ENCODE assay signal across 14 mouse cellular contexts in genomic region chr5:114793317-114793716, GRCm38 (mm10). TPM values are rescaled to one million over a fixed set of nuclear protein-coding genes. Genes with fewer than 3 reads are reported as not detected.
DNase-seq lines count a peak whose midpoint lies in the region; ATAC-seq and TF ChIP-seq lines count a peak whose summit lies in the region.
"Had no signal": no experiment of that assay in that cellular context is flagged by ENCODE, and none has a peak within 500 bp of the region (broad histone marks: within the 10 kb centered on the region; RNA-seq: fewer than 3 reads in every experiment).

No protein-coding gene starts in this region.

- ATAC-seq in lung, embryonic 16.5 days (ENCODE audit: low read depth) = peak; percentile 87
- ATAC-seq: Patski had no signal

- no peaks in the 10 kb centered on the region for H3K27me3 ChIP-seq in cerebellum, adult 2 months (ENCODE audit: control insufficient read depth, insufficient read depth, low read length)
- no peaks in the 10 kb centered on the region for H3K27me3 ChIP-seq in lung, embryonic 16.5 days (ENCODE audit: control insufficient read depth, insufficient read depth, low read depth, low read length)
- H3K27me3 ChIP-seq: hindbrain, embryonic 12.5 days; megakaryocyte, embryonic 14.5 days; Patski had no signal

- 27% methylated on average over 7 of the region's 7 CpGs for WGBS in cerebellum, adult 2 months
- WGBS in lung, embryonic 16.5 days = 42% methylated on average over 7 of the region's 7 CpGs

- peak; percentile 24 for DNase-seq in gastrocnemius, adult 18-20 months (ENCODE audit: low spot score)
- DNase-seq in gastrocnemius, adult 8-10 months (ENCODE audit: low spot score in 2 of 2) = no peak
- DNase-seq in layer of hippocampus, adult 8-10 months (ENCODE audit: low spot score in 2 of 2) = peak; percentile 43 to 61
- DNase-seq in layer of hippocampus, postnatal 14 days (ENCODE audit: low spot score in 2 of 2) = no peak
- DNase-seq in cerebellum, adult 2 months = peak in 1 of 2 experiments; percentile 68
- no peak for DNase-seq in thymus, postnatal 0 days (ENCODE audit: low spot score)
- no peak for DNase-seq in embryo, embryonic 10.5 days (ENCODE audit: low spot score)
- DNase-seq: gastrocnemius, postnatal 36 days; thymus, adult 2 months had no signal

- TF ChIP-seq POLR2A in cerebellum, adult 2 months (IDR thresholded peaks at IDR 0.05; ENCODE audit: borderline replicate concordance, insufficient read depth, low read length) = no peak

- peak overlapping the region; percentile 66 for H3K27ac ChIP-seq in cerebellum, adult 2 months (ENCODE audit: insufficient read depth, low read length)
- H3K27ac ChIP-seq in lung, embryonic 16.5 days (ENCODE audit: low read length) = peak overlapping the region; percentile 68
- H3K27ac ChIP-seq: hindbrain, embryonic 12.5 days; kidney, postnatal 0 days had no signal

- no peaks in the 10 kb centered on the region for H3K9me3 ChIP-seq in lung, embryonic 16.5 days (ENCODE audit: control insufficient read depth, low read length)
- H3K9me3 ChIP-seq: hindbrain, embryonic 12.5 days; megakaryocyte, embryonic 14.5 days had no signal

- H3K9ac ChIP-seq in lung, embryonic 16.5 days (ENCODE audit: low read length) = no peak overlapping the region; the same call in 1 of the 2 replicates

- peaks cover 35% of the 10 kb centered on the region for H3K4me1 ChIP-seq in cerebellum, adult 2 months (ENCODE audit: control insufficient read depth, insufficient read depth, low read length)
- peaks cover 28% of the 10 kb centered on the region for H3K4me1 ChIP-seq in lung, embryonic 16.5 days (replicated peaks; ENCODE audit: control insufficient read depth, insufficient read depth, low read length)

- H3K4me3 ChIP-seq in cerebellum, adult 2 months (replicated peaks; ENCODE audit: insufficient read depth, low read depth, low read length) = no peak overlapping the region
- H3K4me3 ChIP-seq in lung, embryonic 16.5 days (ENCODE audit: low read length) = no peak overlapping the region
- H3K4me3 ChIP-seq: hindbrain, embryonic 12.5 days; megakaryocyte, embryonic 14.5 days had no signal

- no peak for TF ChIP-seq CTCF in cerebellum, adult 2 months (IDR thresholded peaks at IDR 0.05; ENCODE audit: borderline replicate concordance, insufficient read depth, low read depth, low read length)

- no peak overlapping the region for H3K4me2 ChIP-seq in lung, embryonic 16.5 days (ENCODE audit: low read depth, low read length)
- H3K4me2 ChIP-seq: hindbrain, embryonic 12.5 days had no signal

- H3K36me3 ChIP-seq in lung, embryonic 16.5 days (ENCODE audit: control insufficient read depth, insufficient read depth, low read length) = peaks cover 38% of the 10 kb centered on the region

RNA-seq across cellular contexts. Expression of gene Git2, which starts 18.0 kb away (rescaled TPM):
- total RNA-seq in gastrocnemius, adult 18-20 months (2021) = 10 to 100 TPM; 13.3 to 16.2 TPM
- total RNA-seq in gastrocnemius, adult 8-10 months (2022) = 10 to 100 TPM; 12.7 to 19.4 (median 16.6) TPM
- total RNA-seq in layer of hippocampus, adult 8-10 months (2022) = 10 to 100 TPM; 51.1 to 61.4 (median 55.3) TPM
- 10 to 100 TPM; 41.1 to 48.5 TPM for total RNA-seq in layer of hippocampus, postnatal 14 days (2021)
- 96.5 and 107 TPM in 2 replicates for polyA plus RNA-seq in cerebellum, adult 2 months (2012; rRNA removed)
- polyA plus RNA-seq in lung, embryonic 16.5 days (2015; fragmentation: Nextera tagmentation; extraction: Ambion mirVana) = 57.4 and 59.0 TPM in 2 replicates
- polyA plus RNA-seq in thymus, postnatal 0 days (2015; fragmentation: Nextera tagmentation; extraction: Ambion mirVana) = 72.3 and 75.1 TPM in 2 replicates

RNA-seq across cellular contexts. Expression of gene Ankrd13a, which starts 18.8 kb away (rescaled TPM):
- 10 to 100 TPM; 16.1 to 17.3 TPM for total RNA-seq in gastrocnemius, adult 18-20 months (2021)
- total RNA-seq in gastrocnemius, adult 8-10 months (2022) = 10 to 100 TPM; 12.8 to 15.7 (median 14.4) TPM
- total RNA-seq in layer of hippocampus, adult 8-10 months (2022) = 10 to 100 TPM; 39.6 to 51.4 (median 47.0) TPM
- total RNA-seq in layer of hippocampus, postnatal 14 days (2021) = 10 to 100 TPM; 41.7 to 42.3 TPM
- 61.6 and 62.1 TPM in 2 replicates for polyA plus RNA-seq in cerebellum, adult 2 months (2012; rRNA removed)
- polyA plus RNA-seq in lung, embryonic 16.5 days (2015; fragmentation: Nextera tagmentation; extraction: Ambion mirVana) = 31.2 and 43.1 TPM in 2 replicates
- 80.3 and 86.3 TPM in 2 replicates for polyA plus RNA-seq in thymus, postnatal 0 days (2015; fragmentation: Nextera tagmentation; extraction: Ambion mirVana)

RNA-seq across cellular contexts. Expression of gene 1500011B03Rik, which starts 30.0 kb away (rescaled TPM):
- 1 to 10 TPM; 3.4 to 4.0 TPM for total RNA-seq in gastrocnemius, adult 18-20 months (2021)
- 1 to 10 TPM; 2.1 to 6.2 (median 3.1) TPM for total RNA-seq in gastrocnemius, adult 8-10 months (2022)
- 100 to 1,000 TPM; 133 to 155 (median 137) TPM for total RNA-seq in layer of hippocampus, adult 8-10 months (2022)
- total RNA-seq in layer of hippocampus, postnatal 14 days (2021) = 100 to 1,000 TPM; 148 to 161 TPM
- polyA plus RNA-seq in cerebellum, adult 2 months (2012; rRNA removed) = 227 and 230 TPM in 2 replicates
- polyA plus RNA-seq in lung, embryonic 16.5 days (2015; fragmentation: Nextera tagmentation; extraction: Ambion mirVana) = 70.6 and 70.9 TPM in 2 replicates
- 119 and 139 TPM in 2 replicates for polyA plus RNA-seq in thymus, postnatal 0 days (2015; fragmentation: Nextera tagmentation; extraction: Ambion mirVana)

Comparison
In these comparisons a context has a peak if more than half of its experiments do, and no peak if none do; other contexts are left out.
1. DNase-seq: peak in gastrocnemius, adult 18-20 months (single experiment) and layer of hippocampus, adult 8-10 months (2 of 2); none in gastrocnemius, adult 8-10 months (0 of 2), layer of hippocampus, postnatal 14 days (0 of 2), thymus, postnatal 0 days (single experiment) and embryo, embryonic 10.5 days (single experiment).
2. RNA of gene 1500011B03Rik, which starts 30.0 kb away (total RNA-seq): 148 to 161 TPM in layer of hippocampus, postnatal 14 days and 133 to 155 TPM in layer of hippocampus, adult 8-10 months; 3.4 to 4.0 TPM in gastrocnemius, adult 18-20 months and 2.1 to 6.2 TPM in gastrocnemius, adult 8-10 months; every median in the first group is over 10 times any median in the second.